Mouse (Mus musculus): ENCODE measurements around the gene Vwa5b1. TPM values are rescaled to one million over a fixed set of nuclear protein-coding genes. Genes with fewer than 3 reads are reported as not detected.

The Vwa5b1 gene
- polyA plus RNA-seq (2014; fragmentation: Nextera tagmentation; extraction: Ambion mirVana): not detected in 2 replicates

DNA sequence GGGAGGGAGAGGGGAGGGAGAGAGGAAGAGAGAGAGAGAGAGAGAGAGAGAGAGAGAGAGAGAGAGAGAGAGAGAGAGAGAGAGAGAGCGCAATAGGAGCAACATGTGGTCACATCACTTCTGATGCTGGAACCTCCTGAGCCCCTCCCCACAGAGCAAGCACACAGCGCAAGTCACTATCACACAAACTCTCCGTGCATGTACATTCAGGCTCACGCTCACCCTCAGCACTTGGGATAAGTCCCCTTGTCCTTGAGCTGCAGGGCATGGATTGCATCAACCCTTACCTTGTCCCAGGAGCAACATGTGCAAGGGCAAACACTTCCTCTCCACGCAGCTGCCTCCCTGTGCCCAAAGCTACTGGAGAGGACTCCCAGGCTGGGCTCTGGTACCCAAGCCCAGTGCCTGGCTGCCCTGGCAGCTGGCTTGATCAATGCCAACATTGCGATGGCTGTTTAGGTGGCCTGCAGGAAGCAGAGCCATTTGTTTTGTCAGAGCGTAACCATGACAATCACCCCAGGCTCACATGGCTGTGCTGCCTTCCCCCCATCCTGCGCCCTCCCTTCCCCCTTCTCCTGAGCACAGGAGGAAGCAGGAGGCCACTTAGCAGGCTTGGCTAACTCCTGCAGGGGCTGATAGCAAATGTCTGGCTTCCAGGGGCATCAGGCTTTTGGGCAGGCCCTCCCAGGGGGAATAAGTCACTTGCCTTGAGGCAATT lies at the start of gene Vwa5b1:
Vwa5b1 (minus strand) TSS at position 457 of the 718 bp plus-strand sequence.
- Histone ChIP-seq H3K9me3 (ENCODE audit: control insufficient read depth, low read length) (peaks cover 4% of the 10 kb centered on the region; the same call in 1 of the 2 replicates), H3K9ac (ENCODE audit: low read length) (no peak within 1 kb of the TSS), H3K4me2 (ENCODE audit: low read length) (no peak within 1 kb of the TSS), H3K36me3 (ENCODE audit: control insufficient read depth, insufficient read depth, low read length) (no peaks in the 10 kb centered on the region), H3K4me3 (ENCODE audit: control insufficient read depth in 1 of 2, insufficient read depth in 1 of 2, low read depth in 1 of 2, low read length in 2 of 2) (no peak within 1 kb of the TSS), H3K27me3 (ENCODE audit: control insufficient read depth, insufficient read depth, low read length) (no peaks in the 10 kb centered on the region), H3K27ac (replicated peaks in 1 of 2; ENCODE audit: control insufficient read depth in 1 of 2, insufficient read depth in 1 of 2, low read depth in 2 of 2, low read length in 2 of 2) (no peak within 1 kb of the TSS), H3K4me1 (ENCODE audit: control insufficient read depth in 2 of 2, insufficient read depth in 2 of 2, low read length in 2 of 2) (no peaks in the 10 kb centered on the region)
- 5% methylated on average over 7 of the region's 8 CpGs for WGBS
- ATAC-seq (ENCODE audit: insufficient number of reproducible peaks, insufficient read depth, low FRiP score, low read depth): no peak

DNA sequence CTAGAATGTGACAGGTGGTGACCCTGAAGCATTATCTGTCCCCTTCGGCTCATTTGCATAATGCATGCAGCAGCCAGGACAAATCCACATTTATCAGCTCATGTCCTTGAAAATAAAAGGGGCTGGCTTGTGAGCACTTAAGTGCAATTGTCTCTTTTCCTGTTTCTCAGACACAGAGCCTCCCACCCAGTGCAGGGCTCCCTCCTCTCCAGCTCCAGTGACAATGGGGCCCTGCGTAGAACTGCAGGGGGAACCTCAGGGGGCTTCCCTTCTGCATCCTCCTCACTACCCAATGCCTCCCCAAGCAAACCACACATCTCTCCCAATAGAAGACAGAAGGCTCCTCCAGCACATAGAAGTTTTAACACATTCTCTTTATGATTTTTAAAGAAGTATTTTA lies 47.1 kb upstream of the Vwa5b1 start:
- no peaks in the 10 kb centered on the region for H3K36me3 ChIP-seq (ENCODE audit: control insufficient read depth, insufficient read depth, low read length)
- H3K4me2 ChIP-seq (ENCODE audit: low read length): no peak overlapping the region
- H3K9ac ChIP-seq (ENCODE audit: low read length): no peak overlapping the region
- H3K4me3 ChIP-seq (ENCODE audit: control insufficient read depth in 1 of 2, insufficient read depth in 1 of 2, low read depth in 1 of 2, low read length in 2 of 2): no peak overlapping the region
- no peak overlapping the region for H3K27ac ChIP-seq (replicated peaks in 1 of 2; ENCODE audit: control insufficient read depth in 1 of 2, insufficient read depth in 1 of 2, low read depth in 2 of 2, low read length in 2 of 2)
- no peaks in the 10 kb centered on the region for H3K4me1 ChIP-seq (ENCODE audit: control insufficient read depth in 2 of 2, insufficient read depth in 2 of 2, low read length in 2 of 2)
- no peak for ATAC-seq (ENCODE audit: insufficient number of reproducible peaks, insufficient read depth, low FRiP score, low read depth)
- 45% methylated on average over 2 of the region's 2 CpGs for WGBS
- H3K9me3 ChIP-seq (ENCODE audit: control insufficient read depth, low read length): no peaks in the 10 kb centered on the region
- H3K27me3 ChIP-seq (ENCODE audit: control insufficient read depth, insufficient read depth, low read length): peaks cover 17% of the 10 kb centered on the region

DNA sequence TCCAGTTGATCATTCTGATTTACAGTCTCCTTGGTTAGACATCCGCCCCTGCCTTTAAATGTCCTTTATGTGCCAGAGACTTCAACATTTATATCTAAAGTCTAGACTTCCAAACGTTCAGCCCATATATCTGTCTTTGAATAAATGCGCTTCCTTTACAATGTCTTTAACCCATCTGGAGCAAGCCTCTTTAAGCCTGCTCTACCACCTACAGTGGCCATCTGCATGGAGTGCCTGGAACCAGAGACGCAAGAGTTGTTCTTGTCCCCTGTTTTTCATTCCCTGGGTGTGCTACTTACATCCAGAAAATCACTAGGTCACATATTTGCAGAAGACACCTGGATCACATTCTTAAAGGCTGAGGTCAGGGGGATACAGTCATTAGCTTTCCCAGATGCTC lies 44.4 kb upstream of the Vwa5b1 start:
- H3K4me2 ChIP-seq (ENCODE audit: low read length): no peak overlapping the region
- WGBS: 68% methylated on average over 4 of the region's 4 CpGs
- no peaks in the 10 kb centered on the region for H3K36me3 ChIP-seq (ENCODE audit: control insufficient read depth, insufficient read depth, low read length)
- H3K9me3 ChIP-seq (ENCODE audit: control insufficient read depth, low read length): no peaks in the 10 kb centered on the region
- ATAC-seq (ENCODE audit: insufficient number of reproducible peaks, insufficient read depth, low FRiP score, low read depth): no peak
- H3K4me1 ChIP-seq (ENCODE audit: control insufficient read depth in 2 of 2, insufficient read depth in 2 of 2, low read length in 2 of 2): no peaks in the 10 kb centered on the region
- peaks cover 17% of the 10 kb centered on the region; the same call in 1 of the 2 replicates for H3K27me3 ChIP-seq (ENCODE audit: control insufficient read depth, insufficient read depth, low read length)
- no peak overlapping the region for H3K9ac ChIP-seq (ENCODE audit: low read length)
- H3K27ac ChIP-seq (replicated peaks in 1 of 2; ENCODE audit: control insufficient read depth in 1 of 2, insufficient read depth in 1 of 2, low read depth in 2 of 2, low read length in 2 of 2): no peak overlapping the region
- no peak overlapping the region for H3K4me3 ChIP-seq (ENCODE audit: control insufficient read depth in 1 of 2, insufficient read depth in 1 of 2, low read depth in 1 of 2, low read length in 2 of 2)

DNA sequence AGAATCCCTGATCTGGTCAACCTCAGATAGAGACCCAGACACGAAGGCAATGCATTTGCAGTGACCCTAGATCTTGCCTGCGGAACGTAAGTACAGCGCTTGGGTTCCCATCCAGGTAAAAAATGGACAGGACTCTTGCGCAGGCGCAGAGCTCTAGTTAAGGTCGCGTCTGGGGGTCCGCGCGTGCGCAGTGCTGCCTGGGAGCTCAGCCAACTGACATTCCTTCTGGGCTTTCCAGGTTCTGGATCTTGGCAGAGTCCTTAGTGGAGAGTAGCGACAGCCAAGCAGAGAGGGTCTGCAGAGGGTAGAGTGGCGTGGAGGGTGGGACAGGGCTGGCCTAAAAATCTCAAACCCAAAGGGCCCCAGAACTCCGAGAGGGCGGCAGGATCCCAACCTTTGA lies 41.9 kb upstream of the Vwa5b1 start:
- WGBS: 15% methylated on average over 16 of the region's 16 CpGs
- Histone ChIP-seq H3K9me3 (ENCODE audit: control insufficient read depth, low read length) (no peaks in the 10 kb centered on the region), H3K27me3 (ENCODE audit: control insufficient read depth, insufficient read depth, low read length) (peaks cover 19% of the 10 kb centered on the region; the same call in 1 of the 2 replicates), H3K36me3 (ENCODE audit: control insufficient read depth, insufficient read depth, low read length) (no peaks in the 10 kb centered on the region), H3K4me3 (ENCODE audit: control insufficient read depth in 1 of 2, insufficient read depth in 1 of 2, low read depth in 1 of 2, low read length in 2 of 2) (no peak overlapping the region), H3K9ac (ENCODE audit: low read length) (no peak overlapping the region), H3K4me1 (ENCODE audit: control insufficient read depth in 2 of 2, insufficient read depth in 2 of 2, low read length in 2 of 2) (no peaks in the 10 kb centered on the region), H3K4me2 (ENCODE audit: low read length) (no peak overlapping the region), H3K27ac (replicated peaks in 1 of 2; ENCODE audit: control insufficient read depth in 1 of 2, insufficient read depth in 1 of 2, low read depth in 2 of 2, low read length in 2 of 2) (no peak overlapping the region)
- no peak for ATAC-seq (ENCODE audit: insufficient number of reproducible peaks, insufficient read depth, low FRiP score, low read depth)

DNA sequence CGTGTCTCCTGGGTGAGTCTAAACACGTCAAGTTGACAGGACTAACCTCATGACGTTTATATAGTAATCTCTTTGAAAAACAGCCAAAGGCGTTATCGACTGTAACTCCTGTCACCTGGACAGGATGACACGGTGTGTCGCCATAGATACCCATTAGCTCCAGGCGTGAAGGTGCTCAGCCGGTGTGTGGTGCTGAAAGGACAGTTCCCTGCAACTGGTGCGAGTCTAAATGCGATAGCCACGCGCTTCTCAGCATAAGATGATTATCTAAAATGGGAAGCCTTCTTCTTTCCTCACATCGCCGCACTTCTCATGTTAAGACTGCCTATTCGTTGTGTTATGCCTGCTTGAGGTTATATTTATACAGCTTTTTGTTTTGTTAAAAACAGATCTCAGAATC lies 40.8 kb upstream of the Vwa5b1 start:
- Histone ChIP-seq H3K36me3 (ENCODE audit: control insufficient read depth, insufficient read depth, low read length) (no peaks in the 10 kb centered on the region), H3K9me3 (ENCODE audit: control insufficient read depth, low read length) (no peaks in the 10 kb centered on the region), H3K4me2 (ENCODE audit: low read length) (no peak overlapping the region), H3K27me3 (ENCODE audit: control insufficient read depth, insufficient read depth, low read length) (peaks cover 19% of the 10 kb centered on the region), H3K27ac (replicated peaks in 1 of 2; ENCODE audit: control insufficient read depth in 1 of 2, insufficient read depth in 1 of 2, low read depth in 2 of 2, low read length in 2 of 2) (no peak overlapping the region), H3K4me3 (ENCODE audit: control insufficient read depth in 1 of 2, insufficient read depth in 1 of 2, low read depth in 1 of 2, low read length in 2 of 2) (no peak overlapping the region), H3K4me1 (ENCODE audit: control insufficient read depth in 2 of 2, insufficient read depth in 2 of 2, low read length in 2 of 2) (no peaks in the 10 kb centered on the region), H3K9ac (ENCODE audit: low read length) (no peak overlapping the region)
- 9% methylated on average over 16 of the region's 16 CpGs for WGBS
- ATAC-seq (ENCODE audit: insufficient number of reproducible peaks, insufficient read depth, low FRiP score, low read depth): no peak

- no peaks in the 10 kb centered on the region for H3K9me3 ChIP-seq (ENCODE audit: control insufficient read depth, low read length)
- ATAC-seq (ENCODE audit: insufficient number of reproducible peaks, insufficient read depth, low FRiP score, low read depth): no peak
- no peaks in the 10 kb centered on the region for H3K36me3 ChIP-seq (ENCODE audit: control insufficient read depth, insufficient read depth, low read length)
These were observed 36.5 kb upstream of the Vwa5b1 start for GRCm38 (mm10) chr4:138672160-138672559.

GRCm38 (mm10) chr4:138670093-138670889 lies 34.6 kb upstream of the Vwa5b1 start:
- peaks cover 3% of the 10 kb centered on the region for H3K27me3 ChIP-seq (ENCODE audit: control insufficient read depth, insufficient read depth, low read length)
- H3K27ac ChIP-seq (replicated peaks in 1 of 2; ENCODE audit: control insufficient read depth in 1 of 2, insufficient read depth in 1 of 2, low read depth in 2 of 2, low read length in 2 of 2): no peak overlapping the region
- H3K9ac ChIP-seq (ENCODE audit: low read length): no peak overlapping the region
- WGBS: 74% methylated on average over 11 of the region's 11 CpGs
- no peak overlapping the region for H3K4me2 ChIP-seq (ENCODE audit: low read length)
- H3K36me3 ChIP-seq (ENCODE audit: control insufficient read depth, insufficient read depth, low read length): no peaks in the 10 kb centered on the region
- no peaks in the 10 kb centered on the region for H3K4me1 ChIP-seq (ENCODE audit: control insufficient read depth in 2 of 2, insufficient read depth in 2 of 2, low read length in 2 of 2)
- H3K9me3 ChIP-seq (ENCODE audit: control insufficient read depth, low read length): no peaks in the 10 kb centered on the region
- ATAC-seq (ENCODE audit: insufficient number of reproducible peaks, insufficient read depth, low FRiP score, low read depth): no peak
- no peak overlapping the region for H3K4me3 ChIP-seq (ENCODE audit: control insufficient read depth in 1 of 2, insufficient read depth in 1 of 2, low read depth in 1 of 2, low read length in 2 of 2)

More at GRCm38 (mm10) chr4:138672160-138672559, 36.5 kb upstream of the Vwa5b1 start:
- Histone ChIP-seq H3K4me3 (ENCODE audit: control insufficient read depth in 1 of 2, insufficient read depth in 1 of 2, low read depth in 1 of 2, low read length in 2 of 2) (no peak overlapping the region), H3K9ac (ENCODE audit: low read length) (no peak overlapping the region), H3K4me2 (ENCODE audit: low read length) (no peak overlapping the region), H3K27me3 (ENCODE audit: control insufficient read depth, insufficient read depth, low read length) (peaks cover 13% of the 10 kb centered on the region), H3K27ac (replicated peaks in 1 of 2; ENCODE audit: control insufficient read depth in 1 of 2, insufficient read depth in 1 of 2, low read depth in 2 of 2, low read length in 2 of 2) (no peak overlapping the region), H3K4me1 (ENCODE audit: control insufficient read depth in 2 of 2, insufficient read depth in 2 of 2, low read length in 2 of 2) (no peaks in the 10 kb centered on the region)
- 56% methylated on average over 4 of the region's 4 CpGs for whole genome bisulfite sequencing

Measured in heart, embryonic 14.5 days (tissue).